Mouse (Mus musculus) forebrain, embryonic 10.5 days (tissue): ENCODE measurements around the gene Tnfsfm13. TPM values are rescaled to one million over a fixed set of nuclear protein-coding genes. Genes with fewer than 3 reads are reported as not detected.

Experiments used
- DNase-seq: peaks from one replicate; pipeline ENCODE4 v3.0.0-alpha.2; 2017; ENCODE audit warnings: low spot score; ENCODE audit errors: extremely low spot score
- H3K27ac ChIP-seq: fragments of 300-500 bp; sonication (generic); 2 replicates; pipeline ENCODE4 v1.5.1; 2016; ENCODE audit warnings: mild to moderate bottlenecking
- H3K27me3 ChIP-seq: fragments of 300-500 bp; sonication (generic); 2 replicates; pipeline ENCODE4 v1.6.1; 2016; ENCODE audit warnings: mild to moderate bottlenecking; ENCODE audit not compliant: poor library complexity, severe bottlenecking
- H3K36me3 ChIP-seq: fragments of 300-500 bp; sonication (generic); replicated peaks from 2 replicates; pipeline ENCODE4 v1.6.1; 2016; ENCODE audit warnings: mild to moderate bottlenecking, moderate library complexity
- H3K4me1 ChIP-seq: fragments of 300-500 bp; sonication (generic); 2 replicates; pipeline ENCODE4 v1.6.1; 2016
- H3K4me3 ChIP-seq: fragments of 300-500 bp; sonication (generic); 2 replicates; pipeline ENCODE4 v1.5.1; 2016; ENCODE audit warnings: mild to moderate bottlenecking, moderate library complexity
- H3K9me3 ChIP-seq: fragments of 300-500 bp; sonication (generic); 2 replicates; pipeline ENCODE4 v1.6.1; 2016; ENCODE audit warnings: mild to moderate bottlenecking, moderate library complexity
- WGBS: fragments of 180-500 bp; shearing (Covaris S2); methylation state at CpG from one replicate; pipeline ENCODE4 v1.1.7; 2016; 5-methylcytosine and 5-hydroxymethylcytosine counted together
- microRNA counts: library from miRNA; unstranded; fragments of <30 nt; microRNA quantifications from one replicate; lab custom pipeline; 2017
- microRNA-seq: library from miRNA; unstranded; fragments of <30 nt; microRNA quantifications from one replicate; pipeline ENCODE4, GENCODE M21; 2017
- polyA plus RNA-seq: library from polyadenylated mRNA; unstranded; fragments of >200 nt; fragmentation: Nextera tagmentation; extraction: Ambion mirVana; gene quantifications from 2 replicates; pipeline ENCODE4 v1.2.1, GENCODE M21; 2016

The Tnfsfm13 gene
- polyA plus RNA-seq, 1 experiment from 2014 or later: 0.55 TPM

- H3K27ac ChIP-seq: peak within 1 kb of the TSS; percentile 56; the same call in 1 of the 2 replicates
- peaks cover 97% of the 10 kb centered on the region for H3K36me3 ChIP-seq
- H3K27me3 ChIP-seq: no peaks in the 10 kb centered on the region
- 26% methylated on average over 34 of the region's 34 CpGs for WGBS
- H3K4me3 ChIP-seq: peak within 1 kb of the TSS; percentile 29
- H3K9me3 ChIP-seq: no peaks in the 10 kb centered on the region
- H3K4me1 ChIP-seq: peaks cover 42% of the 10 kb centered on the region
- DNase-seq: peak; percentile 77
Observed at GRCm38 (mm10) chr11:69655264-69656064, 40.4 kb downstream of the Tnfsfm13 start, which contains the start of gene Sox15. TSS of gene Sox15 (plus strand) at chr11:69655314.

DNA sequence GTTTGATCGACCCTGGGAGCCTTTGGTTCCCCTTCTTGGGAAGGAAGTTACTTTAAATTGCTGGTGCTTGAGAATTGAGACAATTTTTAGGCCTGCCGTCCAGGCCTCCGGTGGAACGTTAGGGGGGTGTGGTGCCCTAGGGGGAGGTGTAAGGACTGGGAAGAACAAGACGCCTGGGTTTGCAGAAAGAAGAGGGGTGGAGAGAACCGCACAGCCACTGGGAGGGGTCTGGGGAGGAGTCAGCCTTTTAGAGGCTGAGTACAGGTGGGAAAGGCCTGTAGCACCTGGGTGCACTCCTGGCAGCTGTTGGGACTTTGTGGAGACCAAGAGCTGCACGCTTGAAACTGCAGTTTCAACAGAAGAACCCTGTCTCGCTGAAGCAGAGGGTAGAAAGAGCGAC lies 41.1 kb downstream of the Tnfsfm13 start:
- WGBS: 50% methylated on average over 9 of the region's 9 CpGs
- peaks cover 97% of the 10 kb centered on the region for H3K36me3 ChIP-seq
- DNase-seq: no peak
- no peaks in the 10 kb centered on the region for H3K9me3 ChIP-seq
- H3K4me1 ChIP-seq: peaks cover 42% of the 10 kb centered on the region
- 0 out of 2 replicates have a peak overlapping the region, but pooled peaks have one; percentile 56 for H3K27ac ChIP-seq
- no peaks in the 10 kb centered on the region for H3K27me3 ChIP-seq
- peak overlapping the region; percentile 29 for H3K4me3 ChIP-seq

GRCm38 (mm10) chr11:69653399-69653798 lies 42.5 kb downstream of the Tnfsfm13 start:
- Histone ChIP-seq H3K4me3 (no peak overlapping the region), H3K9me3 (no peaks in the 10 kb centered on the region), H3K4me1 (peaks cover 39% of the 10 kb centered on the region), H3K36me3 (peaks cover 97% of the 10 kb centered on the region), H3K27me3 (no peaks in the 10 kb centered on the region), H3K27ac (0 out of 2 replicates have a peak overlapping the region, but pooled peaks have one; percentile 3)
- WGBS: 74% methylated on average over 5 of the region's 5 CpGs
- DNase-seq: no peak

- Histone ChIP-seq H3K36me3 (peaks cover 99% of the 10 kb centered on the region), H3K4me3 (no peak overlapping the region), H3K27me3 (no peaks in the 10 kb centered on the region), H3K4me1 (no peaks in the 10 kb centered on the region), H3K27ac (no peak overlapping the region), H3K9me3 (no peaks in the 10 kb centered on the region)
- DNase-seq: no peak
- WGBS: 94% methylated on average over 5 of the region's 5 CpGs
Observed at GRCm38 (mm10) chr11:69645860-69646259, 50.0 kb downstream of the Tnfsfm13 start.

- Histone ChIP-seq H3K36me3 (peaks cover 51% of the 10 kb centered on the region), H3K4me1 (peaks cover 33% of the 10 kb centered on the region), H3K4me3 (peak overlapping the region; percentile 18; the same call in 1 of the 2 replicates), H3K27ac (no peak overlapping the region), H3K9me3 (no peaks in the 10 kb centered on the region), H3K27me3 (no peaks in the 10 kb centered on the region)
- DNase-seq: no peak
- WGBS: 91% methylated on average over 3 of the region's 3 CpGs
Observed at GRCm38 (mm10) chr11:69635471-69635870, 60.4 kb downstream of the Tnfsfm13 start.

- Histone ChIP-seq H3K4me1 (peaks cover 33% of the 10 kb centered on the region), H3K36me3 (peaks cover 30% of the 10 kb centered on the region), H3K4me3 (peak overlapping the region; percentile 99), H3K27me3 (no peaks in the 10 kb centered on the region), H3K27ac (peak overlapping the region; percentile 99), H3K9me3 (no peaks in the 10 kb centered on the region)
- no peak for DNase-seq
- under 1% methylated on average over 49 of the region's 50 CpGs for WGBS
Observed at GRCm38 (mm10) chr11:69633128-69633866, 62.6 kb downstream of the Tnfsfm13 start.

MicroRNAs encoded within 50 kb of the gene (microRNA counts, 519-probe panel; counts per million panel counts)
- 341 counts per million, percentile 65 among the panel's probes with 10 or more counts for microRNA mmu-miR-1934 (lab: Ali Mortazavi, UCI)
- 1,861 counts per million, percentile 67 among the panel's probes with 10 or more counts for microRNA mmu-miR-467f (lab: Ali Mortazavi, UCI)

Small RNA genes within 50 kb of the gene (microRNA-seq; reads per million reads assigned to microRNA genes)
- gene Mir1934: 4.5 reads per million, percentile 11 among the genes with 10 or more reads in this experiment
- gene Mir467f: not detected

Other genes with a start within 250 kb of the Tnfsfm13 start
- gene Dnah2, start 147.0 kb downstream of the Tnfsfm13 start, polyA plus RNA-seq: 1.5 TPM in 2 replicates
- gene Efnb3, start 135.9 kb downstream of the Tnfsfm13 start, polyA plus RNA-seq: 27.9 and 28.7 TPM in 2 replicates
- 46.4 and 51.1 TPM in 2 replicates for gene Wrap53, start 115.8 kb downstream of the Tnfsfm13 start, polyA plus RNA-seq
- 192 and 194 TPM in 2 replicates for gene Trp53, start 115.7 kb downstream of the Tnfsfm13 start, polyA plus RNA-seq
- 4.3 and 4.6 TPM in 2 replicates for gene Atp1b2, start 90.2 kb downstream of the Tnfsfm13 start, polyA plus RNA-seq
- gene Shbg, start 78.2 kb downstream of the Tnfsfm13 start, polyA plus RNA-seq: not detected in 2 replicates
- gene Sat2, start 74.1 kb downstream of the Tnfsfm13 start, polyA plus RNA-seq: 13.7 and 15.4 TPM in 2 replicates
- 32.5 and 34.6 TPM in 2 replicates for gene Fxr2, start 63.1 kb downstream of the Tnfsfm13 start, polyA plus RNA-seq
- not detected in 2 replicates for gene Sox15, start 40.8 kb downstream of the Tnfsfm13 start, polyA plus RNA-seq
- gene Mpdu1, start 33.5 kb downstream of the Tnfsfm13 start, polyA plus RNA-seq: 81.8 and 82.9 TPM in 2 replicates
- gene Cd68, start 29.9 kb downstream of the Tnfsfm13 start, polyA plus RNA-seq: 5.5 and 5.8 TPM in 2 replicates
- 725 and 747 TPM in 2 replicates for gene Eif4a1, start 23.7 kb downstream of the Tnfsfm13 start, polyA plus RNA-seq
- gene Senp3, start 14.0 kb downstream of the Tnfsfm13 start, polyA plus RNA-seq: 127 and 128 TPM in 2 replicates
- 0.20 TPM in 1 of 2 replicates, not detected in the other for gene Tnfsf13, start 10.3 kb downstream of the Tnfsfm13 start, polyA plus RNA-seq
- 1.1 and 1.6 TPM in 2 replicates for gene Tnfsf12, start 249 bp downstream of the Tnfsfm13 start, polyA plus RNA-seq
- 32.9 and 34.5 TPM in 2 replicates for gene Polr2a, start 62.5 kb upstream of the Tnfsfm13 start, polyA plus RNA-seq
- gene Slc35g3, start 65.9 kb upstream of the Tnfsfm13 start, polyA plus RNA-seq: 0.14 TPM in 1 of 2 replicates, not detected in the other
- 0.46 and 0.77 TPM in 2 replicates for gene Zbtb4, start 69.8 kb upstream of the Tnfsfm13 start, polyA plus RNA-seq
- gene Chrnb1, start 99.8 kb upstream of the Tnfsfm13 start, polyA plus RNA-seq: 1.0 and 1.5 TPM in 2 replicates
- gene Fgf11, start 105.8 kb upstream of the Tnfsfm13 start, polyA plus RNA-seq: 0.73 TPM in 2 replicates
- gene Tmem102, start 109.5 kb upstream of the Tnfsfm13 start, polyA plus RNA-seq: 0.71 and 0.95 TPM in 2 replicates
- gene Gm39566, start 119.2 kb upstream of the Tnfsfm13 start, polyA plus RNA-seq: not detected in 2 replicates
- gene Spem2, start 122.4 kb upstream of the Tnfsfm13 start, polyA plus RNA-seq: not detected in 2 replicates
- 0.19 TPM in 1 of 2 replicates, not detected in the other for gene Spem1, start 126.1 kb upstream of the Tnfsfm13 start, polyA plus RNA-seq
- gene Nlgn2, start 141.7 kb upstream of the Tnfsfm13 start, polyA plus RNA-seq: 4.7 and 5.2 TPM in 2 replicates
- gene Tmem256, start 142.4 kb upstream of the Tnfsfm13 start, polyA plus RNA-seq: 259 and 290 TPM in 2 replicates
- 67.5 and 67.6 TPM in 2 replicates for gene Plscr3, start 150.3 kb upstream of the Tnfsfm13 start, polyA plus RNA-seq
- gene Tnk1, start 162.6 kb upstream of the Tnfsfm13 start, polyA plus RNA-seq: 0.79 and 1.9 TPM in 2 replicates
- gene Tmem95, start 181.9 kb upstream of the Tnfsfm13 start, polyA plus RNA-seq: not detected in 2 replicates
- gene Kctd11, start 185.3 kb upstream of the Tnfsfm13 start, polyA plus RNA-seq: 4.8 and 6.7 TPM in 2 replicates
- gene Acap1, start 199.4 kb upstream of the Tnfsfm13 start, polyA plus RNA-seq: 0.84 and 1.3 TPM in 2 replicates
- 11.9 and 12.2 TPM in 2 replicates for gene 2810408A11Rik, start 204.9 kb upstream of the Tnfsfm13 start, polyA plus RNA-seq
- gene Neurl4, start 205.0 kb upstream of the Tnfsfm13 start, polyA plus RNA-seq: 14.3 and 14.8 TPM in 2 replicates
- 92.4 and 97.3 TPM in 2 replicates for gene Gps2, start 217.8 kb upstream of the Tnfsfm13 start, polyA plus RNA-seq
- 2,970 and 2,997 TPM in 2 replicates for gene Eif5a, start 225.9 kb upstream of the Tnfsfm13 start, polyA plus RNA-seq
- 5.7 and 6.4 TPM in 2 replicates for gene Ybx2, start 239.7 kb upstream of the Tnfsfm13 start, polyA plus RNA-seq